Mouse (Mus musculus) testis, adult 2 months (tissue): ENCODE results near the gene Prph.

Experiments used
- CTCF ChIP-seq: fragments of 200-500 bp; IDR thresholded peaks from 2 replicates; pipeline ENCODE4 v1.5.1; 2012; ENCODE audit warnings: low read depth, mild to moderate bottlenecking, inconsistent platforms, low read length, moderate library complexity; ENCODE audit not compliant: control insufficient read depth, insufficient read depth, insufficient replicate concordance
- POLR2A ChIP-seq: fragments of 200-500 bp; IDR thresholded peaks from 2 replicates; pipeline ENCODE4 v1.6.1; 2012; ENCODE audit warnings: low read depth, mild to moderate bottlenecking, inconsistent platforms, low read length, moderate library complexity; ENCODE audit not compliant: control insufficient read depth

DNA sequence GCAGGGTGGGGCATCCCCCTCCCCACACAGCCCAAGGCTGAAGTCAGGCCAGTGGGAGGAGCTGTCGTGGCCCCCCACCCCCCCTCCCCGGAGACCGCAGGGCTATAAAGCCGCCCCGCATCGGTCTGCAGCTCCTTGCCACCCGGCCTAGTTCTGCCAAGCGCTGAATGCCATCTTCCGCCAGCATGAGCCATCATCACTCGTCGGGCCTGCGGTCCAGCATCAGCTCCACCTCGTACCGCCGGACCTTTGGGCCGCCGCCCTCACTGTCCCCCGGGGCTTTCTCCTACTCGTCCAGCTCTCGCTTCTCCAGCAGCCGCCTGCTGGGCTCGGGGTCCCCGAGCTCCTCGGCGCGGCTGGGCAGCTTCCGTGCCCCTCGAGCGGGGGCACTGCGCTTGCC is at the start of gene Prph:
- TF ChIP-seq POLR2A (no peak), CTCF (no peak)
